Mouse (Mus musculus) lung, adult 18-20 months (tissue): Measurements from ENCODE around the gene Erich2.

Experiments used
- DNase-seq, 2 experiments: peaks; one replicate each; pipeline ENCODE4 v3.0.0; 2022; ENCODE audit warnings: mixed read lengths in 2 of 2

The Erich2 gene

GRCm38 (mm10) chr2:70508496-70508895 lies at the start of gene Erich2:
Erich2 (plus strand) TSS chr2:70508819.
- no peak for DNase-seq

- no peak for DNase-seq
These were observed 45.0 kb upstream of the Erich2 start for GRCm38 (mm10) chr2:70463606-70464005.

- DNase-seq: no peak
These were observed 37.5 kb upstream of the Erich2 start for GRCm38 (mm10) chr2:70471136-70471535.

- DNase-seq: peak in 1 of 2 experiments; percentile 11
These were observed 36.6 kb upstream of the Erich2 start for GRCm38 (mm10) chr2:70471861-70472620.

- no peak for DNase-seq
These were observed 10.8 kb upstream of the Erich2 start for GRCm38 (mm10) chr2:70497715-70498318.

GRCm38 (mm10) chr2:70503436-70503835 lies 5.2 kb upstream of the Erich2 start:
- no peak for DNase-seq

- peak in 1 of 2 experiments; percentile 8 for DNase-seq
These were observed 3.4 kb upstream of the Erich2 start for GRCm38 (mm10) chr2:70505229-70505628.

GRCm38 (mm10) chr2:70505896-70506295 lies 2.7 kb upstream of the Erich2 start:
- peak in 1 of 2 experiments; percentile 60 for DNase-seq

GRCm38 (mm10) chr2:70506372-70506771 lies 2.2 kb upstream of the Erich2 start:
- DNase-seq: no peak

- DNase-seq: peak; percentile 82 to 91
These were observed 508 bp downstream of the Erich2 start for GRCm38 (mm10) chr2:70509021-70509632.

GRCm38 (mm10) chr2:70538283-70538682 lies 29.7 kb downstream of the Erich2 start:
- peak; percentile 26 to 38 for DNase-seq

- DNase-seq: no peak
These were observed 42.1 kb downstream of the Erich2 start for GRCm38 (mm10) chr2:70550671-70551070.

- DNase-seq: no peak
These were observed 42.8 kb downstream of the Erich2 start for GRCm38 (mm10) chr2:70551446-70551845.

- no peak for DNase-seq
These were observed 43.5 kb downstream of the Erich2 start for GRCm38 (mm10) chr2:70552067-70552598.

- DNase-seq: no peak
These were observed 44.2 kb downstream of the Erich2 start, which contains the start of gene Gad1 for GRCm38 (mm10) chr2:70552772-70553171. Gad1 (plus strand) TSS chr2:70553072.

GRCm38 (mm10) chr2:70553826-70554225 lies 45.2 kb downstream of the Erich2 start:
- DNase-seq: no peak

- DNase-seq: peak; percentile 62 to 71
These were observed 49.7 kb downstream of the Erich2 start for GRCm38 (mm10) chr2:70558112-70558842.

GRCm38 (mm10) chr2:70558843-70559451 lies 50.3 kb downstream of the Erich2 start:
- DNase-seq: no peak

GRCm38 (mm10) chr2:70559520-70559919 lies 50.9 kb downstream of the Erich2 start:
- DNase-seq: peak; percentile 62

- peak in 1 of 2 experiments; percentile 24 for DNase-seq
These were observed 52.6 kb downstream of the Erich2 start for GRCm38 (mm10) chr2:70561077-70561795.

GRCm38 (mm10) chr2:70562011-70562491 lies 53.4 kb downstream of the Erich2 start:
- DNase-seq: no peak
